Mouse (Mus musculus): ENCODE results near the gene Slc33a1. TPM values are rescaled to one million over a fixed set of nuclear protein-coding genes. Genes with fewer than 3 reads are reported as not detected.

Slc33a1 gene
- 10.6 and 12.0 TPM in 2 replicates for total RNA-seq (2023)

DNA sequence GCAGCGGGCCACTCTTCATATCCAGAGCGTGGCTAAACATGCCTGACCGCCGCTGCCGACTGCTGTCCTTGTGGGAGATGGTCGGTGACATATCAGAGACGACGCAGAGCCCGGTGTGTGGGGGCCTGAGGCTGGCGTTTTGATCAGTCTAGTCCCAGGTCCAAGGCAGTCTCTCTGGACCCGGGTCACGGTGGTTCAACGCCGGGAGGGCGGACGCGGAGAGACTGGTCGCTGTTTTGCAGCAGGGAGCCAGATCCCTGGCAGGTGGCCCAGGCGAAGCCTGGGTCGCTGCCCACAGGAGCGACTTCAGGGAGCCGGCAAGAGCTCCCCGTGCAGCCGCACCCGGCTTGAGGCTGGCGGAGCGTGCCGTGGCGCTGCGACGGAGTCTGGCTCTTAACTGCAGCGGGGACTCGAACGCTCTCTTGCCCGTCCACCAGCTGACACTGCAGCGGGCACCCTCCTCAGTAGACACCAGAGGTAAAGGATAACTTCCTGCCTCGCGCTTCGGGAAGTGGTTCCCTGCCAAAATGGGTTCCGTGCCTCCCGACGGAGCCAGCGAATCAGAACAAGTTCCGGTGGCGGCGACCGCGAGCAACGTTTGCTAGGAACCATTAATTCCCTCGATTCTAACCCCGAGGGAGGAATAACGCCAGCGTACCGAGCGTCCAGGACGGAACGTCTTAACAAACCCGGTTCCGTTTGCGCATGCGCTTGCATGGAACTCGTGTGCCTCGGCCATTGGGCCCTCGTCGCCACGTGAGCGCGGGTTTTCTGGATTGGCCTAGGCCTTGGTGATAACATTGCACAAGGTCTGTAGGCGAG, at the start of gene Slc33a1:
Gene Slc33a1, minus strand, starts transcription at position 669 of the 822 bp plus-strand sequence.

DNA sequence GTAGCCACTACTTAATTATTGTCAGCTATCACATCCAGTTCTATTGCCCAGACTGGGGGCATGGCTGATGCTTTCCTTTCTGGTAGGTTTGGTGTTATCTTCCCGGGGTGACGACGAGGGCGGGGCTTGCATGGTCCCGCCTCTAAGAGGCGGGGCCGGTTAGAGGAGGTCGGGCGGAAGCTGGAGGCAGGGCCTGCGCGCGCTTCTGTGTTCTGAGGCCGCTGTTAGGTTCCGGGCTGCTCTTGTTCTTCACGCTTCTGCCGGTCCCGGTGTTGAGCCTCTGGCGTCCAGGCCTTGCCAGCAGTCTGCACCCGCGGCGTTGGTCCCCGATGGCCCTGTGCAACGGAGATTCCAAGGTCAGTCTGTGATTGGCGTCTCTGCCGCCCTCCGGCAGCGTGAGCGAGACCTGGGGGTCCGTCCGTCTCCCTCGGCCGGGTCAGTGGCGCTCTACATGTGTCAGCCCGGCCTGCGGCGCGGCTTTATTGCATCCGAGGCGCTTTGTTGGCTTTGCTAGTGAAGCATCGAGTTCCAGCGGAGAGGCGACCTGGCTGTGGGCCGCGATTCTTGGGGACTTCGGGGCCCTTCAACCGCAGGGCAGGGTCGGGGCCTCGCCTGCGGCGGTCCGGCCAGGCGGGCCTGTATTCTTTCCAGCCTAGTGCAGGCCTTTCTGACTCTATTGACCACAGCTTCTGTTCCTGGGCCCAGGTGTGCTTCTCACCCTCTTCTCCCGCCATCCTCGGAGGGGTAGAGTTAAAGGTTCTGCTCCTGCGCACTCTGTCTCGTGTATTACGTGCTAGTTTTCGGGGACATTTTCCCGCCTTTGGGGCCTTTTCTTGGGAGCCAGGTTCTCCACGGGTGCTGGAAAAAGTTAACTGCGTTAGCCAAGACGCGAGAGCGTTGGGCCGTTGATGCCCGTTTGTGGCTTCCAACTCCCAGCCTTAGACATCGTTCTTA, 11.7 kb upstream of the Slc33a1 start, which contains the start of gene Gmps:
Gene Gmps, plus strand, starts transcription at position 152 of the 954 bp plus-strand sequence.

DNA sequence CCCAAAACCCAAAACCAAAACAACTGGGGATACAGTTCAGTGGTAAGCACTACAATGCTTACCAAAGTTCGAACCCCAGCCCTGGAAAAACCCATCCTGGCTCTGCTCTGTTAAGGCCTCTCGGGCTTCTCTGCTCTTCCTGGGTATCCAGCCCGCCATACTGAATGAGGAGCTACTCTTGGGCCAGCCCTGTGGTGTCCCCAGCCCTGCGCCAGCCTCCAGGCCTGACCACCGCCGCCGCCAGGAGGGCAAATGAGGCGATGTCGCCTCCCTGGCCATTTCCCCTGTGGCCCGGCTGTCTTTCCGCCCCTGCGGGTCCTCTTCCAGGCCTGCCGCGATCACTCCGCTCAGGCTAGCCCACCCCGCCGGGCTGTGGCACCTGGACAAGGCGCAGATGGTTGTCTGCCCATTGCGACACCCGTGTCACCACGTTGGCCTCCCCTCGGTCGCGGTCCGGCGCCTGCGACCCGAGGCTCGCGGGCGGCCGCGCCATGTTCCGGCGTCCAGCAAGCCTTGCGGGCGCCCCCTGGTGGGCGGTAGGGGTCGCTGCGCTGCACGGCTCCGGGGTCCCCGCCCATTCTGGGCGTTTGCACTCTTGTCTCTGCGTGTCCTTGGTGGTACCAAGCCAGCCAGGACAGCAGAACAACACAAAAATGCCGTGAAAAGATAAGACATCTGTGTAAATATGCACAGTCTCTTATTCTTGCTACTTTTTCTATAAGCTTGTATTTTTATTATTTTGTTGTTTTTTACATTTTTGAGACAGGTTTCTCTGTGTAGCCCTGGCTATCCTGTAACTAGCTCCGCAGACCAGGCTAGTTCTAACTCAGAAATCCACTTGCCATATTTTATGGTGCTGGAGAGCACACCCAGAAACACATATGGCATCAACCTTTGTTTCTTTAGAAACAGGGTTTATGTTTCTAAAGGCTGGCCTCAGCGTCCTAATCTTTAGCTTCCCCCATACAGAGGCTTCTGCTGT, 35.4 kb downstream of the Slc33a1 start, which contains the start of gene E130311K13Rik:
Gene E130311K13Rik, minus strand, starts transcription at position 595 of the 982 bp plus-strand sequence.

DNA sequence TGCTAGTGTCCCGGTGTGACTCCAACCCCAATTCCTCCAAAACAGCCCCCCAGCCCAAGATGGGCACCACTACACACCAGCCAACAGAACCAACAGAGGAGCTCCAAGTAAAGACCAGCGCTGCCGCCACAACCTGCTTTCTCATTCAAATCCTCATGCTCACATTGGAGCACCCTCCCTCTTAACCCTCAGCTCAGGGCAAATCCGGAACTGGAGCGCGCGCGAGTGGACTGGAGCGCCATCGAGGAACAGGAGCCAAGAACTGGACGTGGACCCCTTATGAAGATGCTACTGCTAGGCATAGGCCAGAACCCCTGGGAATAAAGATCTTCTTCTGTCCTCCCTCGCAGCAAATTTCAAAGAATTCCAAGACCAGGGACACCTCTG, 65.3 kb downstream of the Slc33a1 start, which contains the start of gene Plch1:
Gene Plch1, minus strand, starts transcription at position 164 of the 387 bp plus-strand sequence.

Other genes with a start within 250 kb of the Slc33a1 start
- not detected in 2 replicates for gene Plch1, start 65.3 kb downstream of the Slc33a1 start, total RNA-seq (2023)
- 0.38 and 1.6 TPM in 2 replicates for gene E130311K13Rik, start 35.3 kb downstream of the Slc33a1 start, total RNA-seq (2023)
- 7.6 and 11.6 TPM in 2 replicates for gene Gmps, start 11.3 kb upstream of the Slc33a1 start, total RNA-seq (2023)
- gene Vmn2r1, start 116.8 kb upstream of the Slc33a1 start, total RNA-seq (2023), result not detected in 2 replicates
- not detected in 2 replicates for gene Vmn2r2, start 177.2 kb upstream of the Slc33a1 start, total RNA-seq (2023)